Comparison of ENCODE assay signal across 8 mouse cellular contexts in the genomic region with DNA sequence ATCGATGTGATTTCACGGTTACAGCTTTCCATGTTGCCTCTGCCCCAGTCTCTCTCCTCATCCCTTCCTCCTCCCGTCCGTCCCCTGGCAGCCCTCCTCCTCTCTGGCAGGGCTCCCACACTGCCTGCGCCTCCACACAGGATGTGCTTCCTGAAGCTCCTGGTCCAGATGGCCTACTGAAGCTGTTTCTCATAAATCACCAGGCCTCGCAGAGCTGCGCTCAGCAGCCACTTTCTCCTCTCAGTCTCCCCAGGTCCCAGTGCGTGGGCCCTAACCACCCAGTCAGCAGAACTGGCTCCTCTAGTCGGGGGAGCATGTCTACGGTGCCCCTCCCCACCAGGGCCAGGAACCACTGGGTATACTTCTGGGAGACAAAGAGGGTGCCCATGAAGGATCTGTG.
DNase-seq lines count a peak whose midpoint lies in the region; ATAC-seq lines count a peak whose summit lies in the region.

No protein-coding gene starts in this region.

- H3K27me3 ChIP-seq in embryonic facial prominence, embryonic 13.5 days: no peaks in the 10 kb centered on the region
- no peaks in the 10 kb centered on the region for H3K27me3 ChIP-seq in embryonic facial prominence, embryonic 10.5 days (replicated peaks; ENCODE audit: low read depth, poor library complexity, severe bottlenecking)
- peaks cover 9% of the 10 kb centered on the region; the same call in 1 of the 2 replicates for H3K27me3 ChIP-seq in neural tube, embryonic 13.5 days

- H3K4me3 ChIP-seq in embryonic facial prominence, embryonic 13.5 days: no peak overlapping the region
- no peak overlapping the region for H3K4me3 ChIP-seq in embryonic facial prominence, embryonic 10.5 days
- H3K4me3 ChIP-seq in neural tube, embryonic 13.5 days: no peak overlapping the region

- DNase-seq in embryonic facial prominence, embryonic 10.5 days (ENCODE audit: low spot score): no peak
- peak; percentile 70 for DNase-seq in cerebellum, adult 11-12 months
- DNase-seq in gastrocnemius, postnatal 10 days: peak; percentile 78
- DNase-seq in kidney, adult 11 months: peak; percentile 49
- peak; percentile 43 to 89 for DNase-seq in left cerebral cortex, adult 8-10 months (ENCODE audit: low spot score in 2 of 2)

- H3K27ac ChIP-seq in embryonic facial prominence, embryonic 13.5 days: peak overlapping the region; percentile 80
- H3K27ac ChIP-seq in embryonic facial prominence, embryonic 10.5 days (replicated peaks): no peak overlapping the region
- 0 out of 2 replicates have a peak overlapping the region, but pooled peaks have one; percentile 35 for H3K27ac ChIP-seq in neural tube, embryonic 13.5 days (replicated peaks)

- H3K4me2 ChIP-seq in embryonic facial prominence, embryonic 13.5 days: peak overlapping the region; percentile 5; the same call in 1 of the 2 replicates
- no peak overlapping the region for H3K4me2 ChIP-seq in neural tube, embryonic 13.5 days

- H3K9me3 ChIP-seq in embryonic facial prominence, embryonic 13.5 days: no peaks in the 10 kb centered on the region
- no peaks in the 10 kb centered on the region for H3K9me3 ChIP-seq in embryonic facial prominence, embryonic 10.5 days
- H3K9me3 ChIP-seq in neural tube, embryonic 13.5 days: no peaks in the 10 kb centered on the region

- WGBS in embryonic facial prominence, embryonic 13.5 days: 35% methylated on average over 10 of the region's 10 CpGs
- 74% methylated on average over 10 of the region's 10 CpGs for WGBS in embryonic facial prominence, embryonic 10.5 days
- 28% methylated on average over 10 of the region's 10 CpGs for WGBS in neural tube, embryonic 13.5 days

- ATAC-seq in embryonic facial prominence, embryonic 13.5 days (ENCODE audit: insufficient number of reproducible peaks, insufficient read depth, low FRiP score, low TSS enrichment, low read depth): peak; percentile 64; the same call in 1 of the 2 replicates
- ATAC-seq in neural tube, embryonic 13.5 days (ENCODE audit: low read depth): peak; percentile 74
- no peak for ATAC-seq in megakaryocyte progenitor cell, adult 5-6 weeks (replicated peaks; ENCODE audit: poor library complexity)

- H3K36me3 ChIP-seq in embryonic facial prominence, embryonic 13.5 days: no peaks in the 10 kb centered on the region
- no peaks in the 10 kb centered on the region for H3K36me3 ChIP-seq in embryonic facial prominence, embryonic 10.5 days (replicated peaks)
- H3K36me3 ChIP-seq in neural tube, embryonic 13.5 days: no peaks in the 10 kb centered on the region

- peaks cover 7% of the 10 kb centered on the region for H3K4me1 ChIP-seq in embryonic facial prominence, embryonic 13.5 days
- peaks cover 4% of the 10 kb centered on the region; the same call in 1 of the 2 replicates for H3K4me1 ChIP-seq in embryonic facial prominence, embryonic 10.5 days
- peaks cover 6% of the 10 kb centered on the region for H3K4me1 ChIP-seq in neural tube, embryonic 13.5 days (replicated peaks)

- no peak overlapping the region for H3K9ac ChIP-seq in embryonic facial prominence, embryonic 13.5 days
- no peak overlapping the region for H3K9ac ChIP-seq in neural tube, embryonic 13.5 days
